Mouse (Mus musculus): ENCODE data around the gene Sec62. TPM values are rescaled to one million over a fixed set of nuclear protein-coding genes. Genes with fewer than 3 reads are reported as not detected.

The Sec62 gene
- 10 to 100 TPM; 73.0 to 75.6 TPM for polyA plus RNA-seq (2017; shearing (Covaris generic))

DNA sequence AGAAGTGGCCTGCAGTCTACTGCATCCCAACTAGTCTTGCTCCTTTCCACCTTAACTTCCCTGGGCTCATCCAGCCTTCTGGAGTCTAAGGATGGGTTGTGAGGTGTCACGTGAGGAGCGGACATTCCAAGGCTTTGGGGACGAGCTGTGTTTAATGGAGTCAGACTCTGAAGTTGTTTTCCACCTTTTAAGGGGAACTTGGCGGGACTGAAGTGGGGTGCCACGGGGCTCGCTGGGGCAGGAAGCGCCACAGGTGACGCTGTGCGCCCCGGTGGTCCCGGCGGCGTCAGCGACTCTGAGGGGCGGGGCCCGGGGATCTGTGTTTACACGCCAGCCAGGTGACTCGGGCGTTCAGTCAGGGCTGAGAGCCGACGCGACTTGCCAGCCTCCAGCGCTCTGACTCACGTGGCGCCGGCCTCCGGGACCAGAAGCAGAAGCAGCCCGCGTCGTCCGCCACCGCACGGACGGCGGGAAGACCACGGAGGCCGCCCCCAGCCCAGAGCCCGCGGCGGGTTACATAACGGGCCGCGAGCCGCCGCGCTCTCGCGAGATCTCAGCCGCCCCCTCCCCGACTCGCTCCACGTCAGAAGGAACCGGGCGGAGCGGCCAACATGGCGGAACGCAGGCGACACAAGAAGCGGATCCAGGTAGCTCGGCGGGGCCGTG, at the start of gene Sec62:
Gene Sec62, plus strand, starts transcription at position 139 of the 666 bp plus-strand sequence.

DNA sequence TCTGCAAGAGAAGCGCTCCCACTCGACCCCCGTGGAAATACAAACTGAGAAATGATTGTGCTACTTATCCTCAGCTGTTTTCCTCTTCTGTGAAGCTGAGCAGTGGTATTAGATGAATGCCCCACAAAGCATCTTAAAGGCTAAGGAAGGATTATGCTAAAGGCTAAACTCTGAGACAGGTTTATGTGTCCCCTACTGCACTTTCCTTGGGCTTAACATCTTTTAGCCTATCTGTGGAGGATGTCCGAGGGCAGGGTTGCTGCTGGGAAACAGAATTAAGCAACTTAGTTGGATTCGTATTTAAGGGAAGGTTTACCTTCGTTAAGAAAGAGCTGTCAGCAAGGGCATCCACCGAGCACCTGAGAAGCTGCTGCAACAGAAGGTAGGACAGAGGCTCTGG, 46.7 kb upstream of the Sec62 start, which contains the start of gene Samd7:
Gene Samd7, plus strand, starts transcription at position 288 of the 400 bp plus-strand sequence.

DNA sequence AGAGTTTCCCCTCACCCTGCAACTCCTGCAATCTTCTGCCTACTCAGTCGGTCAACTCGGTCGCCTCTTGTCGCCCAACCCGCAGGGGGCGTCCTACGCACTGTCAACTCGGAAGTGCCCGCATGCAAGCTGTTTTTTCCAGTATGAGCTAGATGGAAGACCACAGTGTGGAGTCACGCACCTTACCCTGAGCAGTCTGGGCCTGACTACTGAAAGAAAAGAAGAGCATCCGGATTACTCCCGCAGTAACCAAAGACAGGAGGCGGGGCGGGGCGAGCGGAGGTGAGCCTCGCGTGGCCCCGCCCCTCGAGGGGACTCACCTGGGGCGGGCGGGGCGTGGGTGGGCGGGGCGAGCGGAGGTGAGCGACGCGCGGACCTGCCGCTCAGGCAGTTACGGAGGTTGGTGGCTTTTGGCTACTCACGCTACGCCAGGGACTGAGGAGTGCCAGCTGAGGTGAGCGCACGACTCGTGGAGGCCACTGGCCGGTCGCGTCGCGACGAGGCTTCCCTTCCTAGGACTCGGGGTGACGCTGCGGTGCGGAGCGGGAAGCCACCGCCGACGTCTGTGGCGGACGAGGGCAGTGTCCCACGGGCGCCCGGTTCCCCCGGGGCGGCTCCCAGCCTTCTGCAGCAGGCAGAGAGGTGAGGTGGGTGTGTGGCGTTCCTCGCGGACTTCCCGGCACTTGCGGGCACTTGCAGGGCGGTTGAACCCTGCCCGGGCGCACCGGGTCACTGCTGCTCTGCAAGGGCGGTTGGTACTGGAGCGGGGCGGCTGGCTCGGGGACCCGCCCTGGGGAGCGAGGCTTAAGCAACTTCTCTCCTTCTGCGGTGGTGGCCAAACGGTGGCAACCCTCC, 63.2 kb downstream of the Sec62 start, which contains the start of gene Gpr160:
Gene Gpr160, plus strand, starts transcription at position 347 of the 855 bp plus-strand sequence.

Other genes starting within 250 kb of the Sec62 start
- gene Mecom, start 244.9 kb upstream of the Sec62 start, polyA plus RNA-seq (2017; shearing (Covaris generic)) = 1 to 10 TPM in 1 of 2 experiments, under 1 TPM in 1; 0.43 to 1.1 TPM
- gene Actrt3, start 192.9 kb upstream of the Sec62 start, polyA plus RNA-seq (2017; shearing (Covaris generic)) = under 1 TPM in 1 of 2 experiments, not detected in 1; 0.34 TPM
- gene Mynn, start 190.8 kb upstream of the Sec62 start, polyA plus RNA-seq (2017; shearing (Covaris generic)) = 10 to 100 TPM; 47.3 to 51.0 TPM
- under 1 TPM; 0.12 to 0.32 TPM for gene Lrriq4, start 148.4 kb upstream of the Sec62 start, polyA plus RNA-seq (2017; shearing (Covaris generic))
- gene Lrrc34, start 145.0 kb upstream of the Sec62 start, polyA plus RNA-seq (2017; shearing (Covaris generic)) = under 1 TPM in 1 of 2 experiments, not detected in 1; 0.29 TPM
- under 1 TPM in 1 of 2 experiments, not detected in 1; 0.73 TPM for gene Lrrc31, start 93.0 kb upstream of the Sec62 start, polyA plus RNA-seq (2017; shearing (Covaris generic))
- under 1 TPM; 0.16 to 0.67 TPM for gene Samd7, start 46.6 kb upstream of the Sec62 start, polyA plus RNA-seq (2017; shearing (Covaris generic))
- 1 to 10 TPM in 1 of 2 experiments, under 1 TPM in 1; 0.94 to 5.2 TPM for gene Gpr160, start 63.1 kb downstream of the Sec62 start, polyA plus RNA-seq (2017; shearing (Covaris generic))
- gene Phc3, start 176.5 kb downstream of the Sec62 start, polyA plus RNA-seq (2017; shearing (Covaris generic)) = 10 to 100 TPM; 17.3 to 31.3 TPM
- gene Prkci, start 202.9 kb downstream of the Sec62 start, polyA plus RNA-seq (2017; shearing (Covaris generic)) = 10 to 100 TPM in 1 of 2 experiments, 1 to 10 TPM in 1; 9.4 to 15.4 TPM